ENCODE assay signal across 20 mouse cellular contexts in the genomic region with DNA sequence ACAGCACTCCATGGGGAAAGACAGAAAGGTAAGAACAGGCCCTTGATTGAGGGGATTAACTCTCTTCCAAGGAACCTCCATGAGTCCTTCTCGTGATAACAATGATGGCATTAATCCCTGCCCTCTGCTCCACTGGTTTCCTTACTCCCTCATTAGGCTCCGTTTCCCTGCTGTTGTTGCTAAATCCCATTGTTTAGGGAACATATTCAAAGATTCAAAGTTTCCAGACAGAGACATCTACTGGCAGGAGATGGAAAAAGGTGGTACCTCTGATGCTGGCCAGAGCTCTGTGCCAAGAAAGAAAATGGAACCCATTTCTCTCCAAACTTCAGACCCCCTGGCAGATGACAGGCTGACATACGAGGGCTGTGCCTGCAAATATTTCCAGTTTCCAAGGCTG.
A peak's percentile ranks its signal among the peaks of the same experiment; 100 is the strongest.
DNase-seq lines count a peak whose midpoint lies in the region; ATAC-seq and TF ChIP-seq lines count a peak whose summit lies in the region.
"Had no signal": no experiment of that assay in that cellular context is flagged by ENCODE, and none has a peak within 500 bp of the region (broad histone marks: within the 10 kb centered on the region; RNA-seq: fewer than 3 reads in every experiment).

No protein-coding gene starts in this region.

- H3K4me3 ChIP-seq in forebrain, embryonic 14.5 days (ENCODE audit: low read depth, low read length): no peak overlapping the region
- H3K4me3 ChIP-seq in forebrain, embryonic 12.5 days (replicated peaks): no peak overlapping the region
- no peak overlapping the region for H3K4me3 ChIP-seq in layer of hippocampus, adult 2 months
- H3K4me3 ChIP-seq in embryonic facial prominence, embryonic 12.5 days: no peak overlapping the region
- H3K4me3 ChIP-seq: erythroblast, embryonic 14.5 days; heart, embryonic 15.5 days; hindbrain, embryonic 10.5 days; midbrain, embryonic 12.5 days had no signal

- peaks cover 12% of the 10 kb centered on the region for H3K4me1 ChIP-seq in forebrain, embryonic 14.5 days (ENCODE audit: control insufficient read depth, insufficient read depth, low read length)
- peaks cover 13% of the 10 kb centered on the region; the same call in 1 of the 2 replicates for H3K4me1 ChIP-seq in forebrain, embryonic 12.5 days
- 0 out of 2 replicates have a peak, but pooled peaks cover 5% of the 10 kb centered on the region for H3K4me1 ChIP-seq in embryonic facial prominence, embryonic 12.5 days
- H3K4me1 ChIP-seq: heart, embryonic 15.5 days had no signal

- WGBS in forebrain, embryonic 14.5 days: 12% methylated on average over 3 of the region's 3 CpGs
- WGBS in forebrain, embryonic 12.5 days: 14% methylated on average over 3 of the region's 3 CpGs
- WGBS in embryonic facial prominence, embryonic 12.5 days: 14% methylated on average over 3 of the region's 3 CpGs

- H3K36me3 ChIP-seq in forebrain, embryonic 14.5 days (ENCODE audit: control insufficient read depth, insufficient read depth, low read length): no peaks in the 10 kb centered on the region
- H3K36me3 ChIP-seq in forebrain, embryonic 12.5 days (replicated peaks): no peaks in the 10 kb centered on the region
- H3K36me3 ChIP-seq in embryonic facial prominence, embryonic 12.5 days: no peaks in the 10 kb centered on the region
- H3K36me3 ChIP-seq: G1E; heart, embryonic 15.5 days; hindbrain, embryonic 10.5 days; midbrain, embryonic 12.5 days had no signal

- no peak overlapping the region for H3K9ac ChIP-seq in forebrain, embryonic 14.5 days (ENCODE audit: low read length)
- no peak overlapping the region for H3K9ac ChIP-seq in forebrain, embryonic 12.5 days
- H3K9ac ChIP-seq in embryonic facial prominence, embryonic 12.5 days: no peak overlapping the region
- H3K9ac ChIP-seq: heart, embryonic 15.5 days; midbrain, embryonic 12.5 days had no signal

- H3K27me3 ChIP-seq in forebrain, embryonic 14.5 days (replicated peaks; ENCODE audit: control insufficient read depth, insufficient read depth, low read length): no peaks in the 10 kb centered on the region
- H3K27me3 ChIP-seq in forebrain, embryonic 12.5 days: peaks cover 6% of the 10 kb centered on the region; the same call in 1 of the 2 replicates
- H3K27me3 ChIP-seq in embryonic facial prominence, embryonic 12.5 days: no peaks in the 10 kb centered on the region
- H3K27me3 ChIP-seq: heart, embryonic 15.5 days; midbrain, embryonic 12.5 days had no signal

- no peaks in the 10 kb centered on the region for H3K9me3 ChIP-seq in forebrain, embryonic 14.5 days (replicated peaks; ENCODE audit: control insufficient read depth, low read length)
- no peaks in the 10 kb centered on the region for H3K9me3 ChIP-seq in forebrain, embryonic 12.5 days
- no peaks in the 10 kb centered on the region for H3K9me3 ChIP-seq in embryonic facial prominence, embryonic 12.5 days
- H3K9me3 ChIP-seq: heart, embryonic 15.5 days; hindbrain, embryonic 10.5 days; midbrain, embryonic 12.5 days had no signal

- peak; percentile 63 for DNase-seq in forebrain, embryonic 14.5 days (ENCODE audit: low spot score)
- DNase-seq in layer of hippocampus, adult 2 months (ENCODE audit: low spot score in 2 of 2): peak in 1 of 2 experiments; percentile 17
- no peak for DNase-seq in layer of hippocampus, postnatal 25 days (ENCODE audit: extremely low spot score in 1 of 2, low spot score in 1 of 2)
- peak; percentile 36 for DNase-seq in Muller cell, postnatal 12 days (ENCODE audit: inconsistent ontology term)
- DNase-seq in spleen, adult 18-20 months: no peak
- DNase-seq in c-Kit-positive CD71-positive TER-119-positive erythroid progenitor cells, embryonic 14.5 days (ENCODE audit: low spot score): no peak
- DNase-seq: adrenal gland, postnatal 14 days; cerebellum, postnatal 14 days; gastrocnemius, postnatal 36 days; kidney, postnatal 14 days; thymus, adult 2 months had no signal

- H3K27ac ChIP-seq in forebrain, embryonic 14.5 days (ENCODE audit: low read depth, low read length): no peak overlapping the region
- H3K27ac ChIP-seq in forebrain, embryonic 12.5 days: no peak overlapping the region
- no peak overlapping the region for H3K27ac ChIP-seq in layer of hippocampus, adult 2 months
- 0 out of 2 replicates have a peak overlapping the region, but pooled peaks have one; percentile 30 for H3K27ac ChIP-seq in embryonic facial prominence, embryonic 12.5 days
- H3K27ac ChIP-seq: heart, embryonic 15.5 days; hindbrain, embryonic 10.5 days; macrophage; midbrain, embryonic 12.5 days had no signal

- ATAC-seq in forebrain, embryonic 14.5 days: no peak
- no peak for ATAC-seq in forebrain, embryonic 12.5 days (ENCODE audit: low FRiP score)
- ATAC-seq in embryonic facial prominence, embryonic 12.5 days (ENCODE audit: insufficient number of reproducible peaks, insufficient read depth, low FRiP score, low TSS enrichment): no peak
- ATAC-seq: intestine, postnatal 0 days had no signal

- peak; percentile 73 for TF ChIP-seq CTCF in layer of hippocampus, adult 2 months (conservative IDR thresholded peaks at IDR 0.05)

- H3K4me2 ChIP-seq in forebrain, embryonic 14.5 days (ENCODE audit: low read length): no peak overlapping the region
- no peak overlapping the region for H3K4me2 ChIP-seq in forebrain, embryonic 12.5 days
- no peak overlapping the region for H3K4me2 ChIP-seq in embryonic facial prominence, embryonic 12.5 days (replicated peaks)
- H3K4me2 ChIP-seq: heart, embryonic 15.5 days; midbrain, embryonic 12.5 days had no signal

Comparison
In these comparisons a context has a peak if more than half of its experiments do, and no peak if none do; other contexts are left out.
1. DNase-seq: peak in forebrain, embryonic 14.5 days (single experiment) and Muller cell, postnatal 12 days (single experiment); none in layer of hippocampus, postnatal 25 days (0 of 2), spleen, adult 18-20 months (0 of 2) and c-Kit-positive CD71-positive TER-119-positive erythroid progenitor cells, embryonic 14.5 days (single experiment).